Mouse (Mus musculus) right cerebral cortex, postnatal 10 days (tissue): ENCODE data around the gene Defb38.

Experiments
- DNase-seq, 2 experiments: peaks; one replicate each; pipeline ENCODE4 v3.0.0; 2021; ENCODE audit warnings: low spot score in 2 of 2

Defb38 gene

GRCm38 (mm10) chr8:19026466-19026865 lies at the start of gene Defb38:
Gene Defb38 (minus strand): TSS chr8:19026566.
- DNase-seq: no peak

- no peak for DNase-seq
Observed at GRCm38 (mm10) chr8:19066013-19066412, 39.6 kb upstream of the Defb38 start.

GRCm38 (mm10) chr8:19064710-19065109 lies 38.3 kb upstream of the Defb38 start, which contains the start of gene Defb39:
Gene Defb39 (minus strand): TSS chr8:19064810.
- DNase-seq: no peak

GRCm38 (mm10) chr8:19062891-19063290 lies 36.5 kb upstream of the Defb38 start:
- DNase-seq: no peak

GRCm38 (mm10) chr8:19045242-19045641 lies 18.9 kb upstream of the Defb38 start:
- DNase-seq: no peak
